Mouse (Mus musculus) leukemia stem cell, adult 10-12 weeks (primary cell): ENCODE results near the gene Gm11757. TPM values are rescaled to one million over a fixed set of nuclear protein-coding genes. Genes with fewer than 3 reads are reported as not detected.

Experiments used
- polyA plus RNA-seq: library from polyadenylated mRNA; stranded (reverse); fragments of >175 nt; gene quantifications from 2 replicates; pipeline ENCODE4 v1.2.3, GENCODE M21; 2012; ENCODE audit warnings: low replicate concordance

Gm11757 gene
- not detected in 2 replicates for polyA plus RNA-seq

GRCm38 (mm10) chr4:73891012-73891411 lies at the start of gene Gm11757:
Gene Gm11757 (minus strand): TSS chr4:73891112.

GRCm38 (mm10) chr4:73920660-73921059 lies 29.7 kb upstream of the Gm11757 start, which contains the start of gene Gm11756:
Gene Gm11756 (minus strand): TSS chr4:73920760.

GRCm38 (mm10) chr4:73905853-73906252 lies 14.9 kb upstream of the Gm11757 start, which contains the start of gene Gm13871:
Gene Gm13871 (minus strand): TSS chr4:73905953.

GRCm38 (mm10) chr4:73876166-73876565 lies 14.7 kb downstream of the Gm11757 start, which contains the start of gene Gm11758:
Gene Gm11758 (minus strand): TSS chr4:73876266.

Other genes starting within 250 kb of the Gm11757 start
- not detected in 2 replicates for gene Gm11239, start 222.8 kb downstream of the Gm11757 start, polyA plus RNA-seq
- not detected in 2 replicates for gene Gm428, start 207.6 kb downstream of the Gm11757 start, polyA plus RNA-seq
- 0.09 TPM in 1 of 2 replicates, not detected in the other for gene Rasef, start 100.1 kb downstream of the Gm11757 start, polyA plus RNA-seq
- gene Gm11758, start 14.8 kb downstream of the Gm11757 start, polyA plus RNA-seq: not detected in 2 replicates
- not detected in 2 replicates for gene Gm13871, start 14.8 kb upstream of the Gm11757 start, polyA plus RNA-seq
- gene Gm11756, start 29.6 kb upstream of the Gm11757 start, polyA plus RNA-seq: not detected in 2 replicates
- gene 2310002L09Rik, start 59.7 kb upstream of the Gm11757 start, polyA plus RNA-seq: not detected in 2 replicates
- not detected in 2 replicates for gene Frmd3, start 122.3 kb upstream of the Gm11757 start, polyA plus RNA-seq